Mouse (Mus musculus) CH12.LX (cell line): ENCODE results near the gene Vac14. TPM values are rescaled to one million over a fixed set of nuclear protein-coding genes. Genes with fewer than 3 reads are reported as not detected.

Experiments
- DNase-seq: peaks from one replicate; pipeline ENCODE4 v3.0.0-alpha.2; 2013; ENCODE audit errors: extremely low read depth
- H3K27ac ChIP-seq: 2 replicates; pipeline ENCODE4 v1.5.1; 2012; ENCODE audit warnings: low read depth, mild to moderate bottlenecking, control low read depth, moderate library complexity; ENCODE audit not compliant: insufficient read depth
- H3K27me3 ChIP-seq: replicated peaks from 2 replicates; pipeline ENCODE3; 2012; ENCODE audit warnings: inconsistent platforms
- H3K36me3 ChIP-seq, 2 experiments: replicated peaks in 1 of 2; 2 replicates each; pipeline versions ENCODE3 to v1.6.1; 2012; ENCODE audit warnings: inconsistent platforms in 1 of 2, low read length in 1 of 2, mild to moderate bottlenecking in 1 of 2, mixed read lengths in 1 of 2, moderate library complexity in 1 of 2; ENCODE audit not compliant: control insufficient read depth in 1 of 2, insufficient read depth in 1 of 2
- H3K4me1 ChIP-seq, 2 experiments: 2 replicates each; pipeline ENCODE4 v1.6.1; 2012; ENCODE audit warnings: inconsistent platforms in 1 of 2, moderate library complexity in 1 of 2; ENCODE audit not compliant: insufficient read depth in 2 of 2, control insufficient read depth in 1 of 2
- H3K4me2 ChIP-seq: 2 replicates; pipeline ENCODE4 v1.6.1; 2012; ENCODE audit warnings: low read depth, mild to moderate bottlenecking, control low read depth; ENCODE audit not compliant: poor library complexity, insufficient read depth, severe bottlenecking
- H3K4me3 ChIP-seq, 3 experiments: fragments of 150-350 bp in 1 of 3; sonication (generic) in 1 of 3; replicated peaks in 1 of 3; 2 replicates each; pipeline versions ENCODE3 to v1.5.1; 2011 to 2012; ENCODE audit warnings: low read depth in 2 of 3, low read length in 2 of 3, mild to moderate bottlenecking in 2 of 3, moderate library complexity in 2 of 3, control low read depth in 1 of 3, improper control_type of control experiment in 1 of 3, inconsistent platforms in 1 of 3, mixed read lengths in 1 of 3; ENCODE audit not compliant: poor library complexity in 1 of 3
- H3K79me2 ChIP-seq: replicated peaks from 2 replicates; pipeline ENCODE4 v1.6.1; 2012; ENCODE audit warnings: mild to moderate bottlenecking, moderate library complexity; ENCODE audit not compliant: control insufficient read depth, poor library complexity, insufficient read depth, severe bottlenecking; ENCODE audit errors: extremely low read depth
- H3K9ac ChIP-seq: 2 replicates; pipeline ENCODE4 v1.6.1; 2012; ENCODE audit warnings: low read depth, mild to moderate bottlenecking, control low read depth, moderate library complexity; ENCODE audit not compliant: insufficient read depth
- H3K9me3 ChIP-seq: replicated peaks from 2 replicates; pipeline ENCODE3; 2012; ENCODE audit warnings: low read length, inconsistent platforms, mixed read lengths
- BHLHE40 ChIP-seq: IDR thresholded peaks from 2 replicates; pipeline ENCODE4 v1.6.1; 2011; ENCODE audit warnings: mild to moderate bottlenecking, low read depth, low read length, improper control_type of control experiment
- CHD1 ChIP-seq: IDR thresholded peaks from 2 replicates; pipeline ENCODE4 v1.6.1; 2012; ENCODE audit warnings: low read depth, low read length, improper control_type of control experiment, inconsistent platforms
- CHD2 ChIP-seq: IDR thresholded peaks from 2 replicates; pipeline ENCODE4 v1.6.1; 2011; ENCODE audit warnings: low read length, improper control_type of control experiment
- E2F4 ChIP-seq: IDR thresholded peaks from 2 replicates; pipeline ENCODE4 v1.6.1; 2011; ENCODE audit warnings: low read depth, low read length, improper control_type of control experiment; ENCODE audit not compliant: insufficient replicate concordance
- EP300 ChIP-seq: IDR thresholded peaks from 2 replicates; pipeline ENCODE4 v1.6.1; 2011; ENCODE audit warnings: low read length, improper control_type of control experiment
- ETS1 ChIP-seq: conservative IDR thresholded peaks from 2 replicates; pipeline ENCODE4 v1.6.1; 2012; ENCODE audit warnings: low read depth, mild to moderate bottlenecking, inconsistent platforms, low read length, improper control_type of control experiment, moderate library complexity
- IRF4 ChIP-seq: IDR thresholded peaks from 2 replicates; pipeline ENCODE4 v1.6.1; 2014; ENCODE audit warnings: low read depth, mild to moderate bottlenecking, inconsistent platforms, low read length, improper control_type of control experiment
- MAX ChIP-seq: IDR thresholded peaks from 2 replicates; pipeline ENCODE4 v1.6.1; 2011; ENCODE audit warnings: low read length, improper control_type of control experiment
- MAZ ChIP-seq: IDR thresholded peaks from 2 replicates; pipeline ENCODE4 v1.6.1; 2012; ENCODE audit warnings: low read depth, mild to moderate bottlenecking, inconsistent platforms, low read length, improper control_type of control experiment, moderate library complexity
- MYC ChIP-seq: IDR thresholded peaks from 2 replicates; pipeline ENCODE4 v1.6.1; 2011; ENCODE audit warnings: low read depth, mild to moderate bottlenecking, improper control_type of control experiment, low read length
- NELFE ChIP-seq: IDR thresholded peaks from 2 replicates; pipeline ENCODE4 v1.6.1; 2011; ENCODE audit warnings: low read depth, low read length, improper control_type of control experiment
- NRF1 ChIP-seq: IDR thresholded peaks from 2 replicates; pipeline ENCODE4 v1.6.1; 2014; ENCODE audit warnings: low read depth, mild to moderate bottlenecking, inconsistent platforms, low read length, improper control_type of control experiment, moderate library complexity
- RAD21 ChIP-seq: IDR thresholded peaks from 2 replicates; pipeline ENCODE4 v1.6.1; 2011; ENCODE audit warnings: low read depth, mild to moderate bottlenecking, low read length, improper control_type of control experiment, moderate library complexity
- RCOR1 ChIP-seq: conservative IDR thresholded peaks from 2 replicates; pipeline ENCODE4 v1.6.1; 2012; ENCODE audit warnings: low read depth, mild to moderate bottlenecking, inconsistent platforms, low read length, improper control_type of control experiment
- SIN3A ChIP-seq: IDR thresholded peaks from 2 replicates; pipeline ENCODE4 v1.6.1; 2012; ENCODE audit warnings: low read length, improper control_type of control experiment, inconsistent platforms
- TBP ChIP-seq: conservative IDR thresholded peaks from 2 replicates; pipeline ENCODE4 v1.6.1; 2011; ENCODE audit warnings: low read depth, low read length, improper control_type of control experiment
- UBTF ChIP-seq: IDR thresholded peaks from 2 replicates; pipeline ENCODE4 v1.6.1; 2012; ENCODE audit warnings: low read depth, mild to moderate bottlenecking, inconsistent platforms, low read length, improper control_type of control experiment, moderate library complexity
- USF1 ChIP-seq: IDR thresholded peaks from 2 replicates; pipeline ENCODE4 v1.6.1; 2014; ENCODE audit warnings: low read depth, mild to moderate bottlenecking, inconsistent platforms, low read length, improper control_type of control experiment
- USF2 ChIP-seq: conservative IDR thresholded peaks from 2 replicates; pipeline ENCODE4 v1.6.1; 2011; ENCODE audit warnings: low read depth, low read length, improper control_type of control experiment
- ZC3H11A ChIP-seq: IDR thresholded peaks from 2 replicates; pipeline ENCODE4 v1.6.1; 2012; ENCODE audit warnings: low read depth, mild to moderate bottlenecking, inconsistent platforms, low read length, improper control_type of control experiment
- dilution Hi-C: fragments of 300-500 bp; cut with MboI; formaldehyde crosslinking; loops from 2 replicates; pipeline ENCODE4 v1.14.3; 2020; ENCODE audit warnings: low sequenced_read_pairs; ENCODE audit not compliant: extremely low pct_unique_long_range_greater_than_20kb, extremely low pct_ligation_motif_present
- in situ Hi-C: fragments of 300-500 bp; cut with MboI; formaldehyde crosslinking; loops from 3 replicates; pipeline ENCODE4 v1.14.3; 2019; ENCODE audit warnings: low sequenced_read_pairs, low pct_ligation_motif_present, low pct_unique_long_range_greater_than_20kb, mixed read lengths
- polyA plus RNA-seq: library from polyadenylated mRNA; unstranded; fragments of >175 nt; gene quantifications from 2 replicates; pipeline ENCODE4 v1.2.1, GENCODE M21; 2012; ENCODE audit warnings: low read depth; ENCODE audit not compliant: insufficient read length
- total RNA-seq, 2 experiments: library from RNA; depleted of rRNA; stranded (reverse); fragments of 300-350 nt in 1 of 2; fragments of >200 nt in 1 of 2; gene quantifications; 2 replicates each; pipeline ENCODE4 v1.2.3; 2012 to 2014

The Vac14 gene
- total and polyA plus RNA-seq, 3 experiments, result 20.9 to 73.8 (median 28.2) TPM

DNA sequence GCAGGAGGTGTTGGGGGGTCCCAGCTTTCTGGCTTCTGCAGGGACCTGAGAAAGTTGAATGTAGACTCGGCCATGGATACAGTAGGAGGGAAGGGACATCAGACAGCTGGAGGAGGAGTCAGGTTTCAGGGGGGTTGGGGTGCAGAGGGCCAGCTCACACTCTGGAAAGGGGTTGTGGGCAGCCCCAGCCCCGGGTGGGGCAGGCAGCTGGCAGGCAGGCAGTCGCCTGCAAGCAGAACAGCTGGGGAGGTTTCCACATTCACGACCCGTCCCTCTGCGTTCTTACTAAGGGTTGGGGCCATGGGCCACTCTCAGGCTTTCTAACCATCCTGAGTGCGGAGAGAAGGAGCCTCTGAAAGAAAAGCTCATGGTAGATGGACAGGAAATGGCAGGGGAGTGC lies 98.7 kb downstream of the Vac14 start:
- in situ Hi-C loops, result no loop called here
- no peak for TF ChIP-seq BHLHE40
- TF ChIP-seq E2F4, result no peak
- no peak for TF ChIP-seq RAD21
- TF ChIP-seq NRF1, result no peak
- TF ChIP-seq EP300, result no peak
- no peak for TF ChIP-seq IRF4
- no peak for TF ChIP-seq USF1
- TF ChIP-seq MYC, result no peak
- TF ChIP-seq SIN3A, result no peak
- TF ChIP-seq NELFE, result no peak
- TF ChIP-seq TBP, result no peak
- TF ChIP-seq ZC3H11A, result no peak
- H3K9me3 ChIP-seq, result no peaks in the 10 kb centered on the region
- no peak overlapping the region for H3K4me2 ChIP-seq
- H3K36me3 ChIP-seq, result peaks cover 21 to 81% of the 10 kb centered on the region in 2 experiments
- no peak overlapping the region for H3K27ac ChIP-seq
- H3K27me3 ChIP-seq, result no peaks in the 10 kb centered on the region
- no peak overlapping the region for H3K4me3 ChIP-seq
- H3K79me2 ChIP-seq, result no peaks in the 10 kb centered on the region
- H3K9ac ChIP-seq, result no peak overlapping the region
- dilution Hi-C loops, result no loop called here
- no peak for DNase-seq
- no peaks in the 10 kb centered on the region for H3K4me1 ChIP-seq

DNA sequence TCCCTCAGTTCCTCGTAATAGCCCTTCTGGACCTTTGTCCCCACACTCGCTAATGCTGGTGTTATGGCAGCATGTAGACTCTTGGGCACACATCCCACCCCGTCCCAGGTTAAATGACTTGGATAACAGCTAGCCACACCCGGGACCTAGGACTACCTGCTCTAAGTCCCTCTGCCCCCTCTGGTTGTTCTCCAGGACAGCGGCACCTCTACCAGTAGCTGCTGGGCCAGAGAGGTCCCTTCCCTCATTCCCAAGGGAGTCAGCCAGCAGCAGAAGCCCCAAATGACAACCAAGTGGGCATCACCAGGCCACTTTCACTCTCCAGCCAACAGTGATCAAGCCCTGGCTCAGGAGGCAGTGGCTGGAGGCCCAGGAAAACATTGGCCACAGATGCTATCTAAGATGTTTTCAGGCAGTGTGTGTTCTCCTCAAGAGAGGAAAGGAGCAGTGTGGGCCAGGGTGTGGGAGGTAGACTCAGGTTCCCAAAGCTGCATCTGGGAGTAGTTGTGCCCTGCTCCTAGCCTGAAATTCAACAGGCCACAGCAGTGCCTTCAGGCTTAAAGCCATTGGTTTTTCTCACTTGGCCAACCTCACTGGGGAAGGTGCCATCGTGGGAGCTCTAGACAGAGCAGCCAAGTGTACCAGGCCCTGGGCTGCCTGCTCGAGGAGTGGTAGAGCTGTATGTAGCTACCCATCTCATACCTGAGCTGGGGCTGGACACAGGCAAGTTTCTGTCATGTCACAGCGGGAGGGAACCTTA lies 100.0 kb downstream of the Vac14 start:
- Histone ChIP-seq H3K27ac (no peak overlapping the region), H3K4me1 (no peaks in the 10 kb centered on the region), H3K27me3 (no peaks in the 10 kb centered on the region), H3K4me2 (no peak overlapping the region), H3K9me3 (no peaks in the 10 kb centered on the region), H3K36me3 (peaks cover 10 to 69% of the 10 kb centered on the region in 2 experiments), H3K9ac (no peak overlapping the region)
- in situ Hi-C loops, result no loop called here
- DNase-seq, result no peak
- no peak for TF ChIP-seq SIN3A
- TF ChIP-seq UBTF, result no peak
- TF ChIP-seq EP300, result no peak
- TF ChIP-seq TBP, result no peak
- no peak for TF ChIP-seq ETS1
- TF ChIP-seq USF2, result no peak
- TF ChIP-seq MAX, result no peak
- TF ChIP-seq RCOR1, result no peak
- TF ChIP-seq USF1, result no peak
- TF ChIP-seq MAZ, result no peak
- no peak for TF ChIP-seq MYC
- TF ChIP-seq CHD1, result no peak
- no peak for TF ChIP-seq BHLHE40
- TF ChIP-seq CHD2, result no peak
- TF ChIP-seq, all 38 proteins: peak for 0
- dilution Hi-C loops, result no loop called here
- H3K4me3 ChIP-seq, result no peak overlapping the region
- H3K79me2 ChIP-seq, result no peaks in the 10 kb centered on the region
